Mouse (Mus musculus) 3134 (cell line): ENCODE measurements around the gene Gm609.
"Not testable (repeated sequence)": the region's sequence is repeated elsewhere in the genome, so short reads cannot be mapped to it uniquely, and the experiment has no call there.

ENCODE experiments used
- DNase-seq: peaks from one replicate; pipeline ENCODE4 v3.0.0-alpha.2; 2011; ENCODE audit warnings: low spot score; ENCODE audit not compliant: insufficient read length; ENCODE audit errors: extremely low read depth

Gm609 gene

DNA sequence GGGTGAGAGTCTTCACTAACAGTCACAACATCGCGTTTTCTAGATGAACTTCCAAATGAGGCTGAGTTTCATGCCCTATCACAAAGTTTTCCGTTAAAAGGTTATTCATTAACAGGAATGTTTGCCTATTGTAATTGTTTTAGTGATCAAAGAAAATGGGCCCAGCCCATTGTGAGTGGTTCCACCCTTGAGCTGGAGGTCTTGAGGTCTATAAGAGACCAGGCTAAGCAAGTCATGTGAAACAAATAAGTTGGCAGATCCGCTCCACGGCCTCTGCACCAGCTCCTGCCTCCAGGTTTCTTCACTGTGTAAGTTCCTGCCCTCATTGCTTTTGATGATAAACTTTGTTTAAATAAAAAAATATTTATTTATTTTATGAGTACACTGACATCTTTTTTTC is at the start of gene Gm609:
Gm609 (minus strand) TSS at position 43 of the 400 bp plus-strand sequence.
- DNase-seq = no peak

DNA sequence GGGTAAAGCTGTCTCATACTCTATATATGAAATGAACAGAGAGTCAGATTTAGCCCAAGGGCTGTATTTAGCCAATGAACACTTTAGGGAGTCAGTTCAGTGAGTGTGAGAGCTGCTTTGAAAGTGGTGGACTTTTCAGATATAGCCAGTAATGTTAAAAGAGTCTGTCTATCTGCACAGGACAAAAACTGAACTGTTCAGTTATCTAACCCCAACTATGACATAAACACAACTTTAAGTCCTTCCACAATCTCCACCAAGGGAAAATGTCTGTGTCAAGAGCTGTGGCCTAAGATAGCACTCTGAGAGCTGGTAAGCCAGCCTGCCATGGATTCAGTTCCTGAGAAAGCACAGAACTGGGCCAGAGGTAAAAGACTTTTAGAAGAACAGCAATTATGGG is 49.3 kb upstream of the Gm609 start:
- no peak for DNase-seq

DNA sequence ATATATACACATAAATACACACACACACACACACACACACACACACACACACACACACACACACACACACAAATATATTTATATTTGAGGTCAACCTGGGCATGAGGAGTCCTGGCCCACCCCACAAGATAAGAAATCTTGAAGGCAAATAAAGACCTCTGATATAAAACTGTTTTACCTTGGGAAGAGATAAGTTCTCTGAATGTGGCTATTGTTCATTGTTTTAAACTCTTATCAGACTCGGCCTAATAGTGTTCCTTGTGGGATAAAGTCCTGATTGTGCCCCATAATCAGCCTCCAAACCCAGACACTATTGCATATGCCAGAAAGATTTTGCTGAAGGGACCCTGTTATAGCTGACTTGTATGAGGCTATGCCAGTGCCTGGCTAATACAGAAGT is 45.6 kb upstream of the Gm609 start:
- not testable (repeated sequence) for DNase-seq

GRCm38 (mm10) chr16:45535009-45535408 is 42.2 kb upstream of the Gm609 start, which contains the start of gene Slc9c1:
Gene Slc9c1, plus strand, starts transcription at chr16:45535309.
- no peak for DNase-seq

DNA sequence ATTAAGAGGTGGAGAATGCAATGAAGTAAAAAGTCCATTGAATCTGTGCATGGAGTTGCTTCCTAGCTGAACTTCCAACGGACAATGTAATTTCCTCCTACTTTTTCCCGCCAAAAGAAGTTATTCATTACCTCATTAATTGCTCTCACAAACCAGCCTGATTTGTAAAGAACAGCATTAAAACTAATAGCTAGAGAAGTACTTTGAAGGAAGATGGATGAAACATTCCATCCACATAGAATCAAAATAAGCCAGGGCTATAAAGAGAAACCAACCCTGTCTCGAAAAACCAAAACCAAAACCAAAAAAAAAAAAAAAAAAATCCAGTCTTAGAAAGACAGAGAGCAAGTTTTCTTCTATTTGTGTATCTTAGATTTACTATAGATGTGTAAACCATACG is 39.2 kb upstream of the Gm609 start, which contains the start of gene Gm17783:
Gm17783 (minus strand) TSS at position 101 of the 400 bp plus-strand sequence.
- no peak for DNase-seq

DNA sequence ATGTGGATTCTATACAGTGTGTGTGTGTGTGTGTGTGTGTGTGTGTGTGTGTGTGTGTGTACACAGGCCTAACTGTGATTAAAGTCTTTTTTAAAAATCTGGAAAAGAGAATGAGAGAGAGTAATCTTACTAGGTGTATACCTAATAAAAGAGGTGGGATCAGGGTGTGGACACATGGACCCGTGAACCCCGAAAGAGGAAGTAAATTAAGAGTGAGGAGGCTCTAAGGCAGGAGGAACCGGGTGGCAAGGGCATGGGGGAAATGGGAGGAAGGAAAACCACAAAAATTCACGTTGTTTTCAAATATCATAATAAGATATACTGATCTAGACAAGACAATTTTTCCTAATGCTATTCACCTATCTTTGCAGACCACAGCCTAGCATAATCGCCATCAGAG is 32.8 kb upstream of the Gm609 start:
- no peak for DNase-seq

DNA sequence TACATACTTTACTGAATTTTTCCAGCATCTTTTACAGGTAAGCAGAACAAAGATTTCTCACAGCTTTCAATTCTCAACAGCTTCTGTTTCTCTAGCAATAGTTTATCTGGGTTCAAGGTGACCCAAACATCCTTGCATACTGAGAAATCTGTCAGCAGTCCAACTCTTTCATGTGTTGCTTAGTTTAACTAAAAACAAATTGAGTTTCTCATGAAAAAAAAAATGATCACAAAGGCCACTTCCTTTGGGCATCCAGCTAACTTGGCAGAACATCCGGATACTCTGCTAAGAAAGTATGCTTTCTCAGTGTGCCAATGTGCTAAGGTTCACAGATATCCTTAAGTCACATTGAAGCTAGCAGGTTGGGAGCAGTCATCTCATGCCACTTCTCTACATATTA is 2.6 kb upstream of the Gm609 start:
- no peak for DNase-seq

- DNase-seq = no peak
Measured at GRCm38 (mm10) chr16:45476991-45477390, 15.8 kb downstream of the Gm609 start.

DNA sequence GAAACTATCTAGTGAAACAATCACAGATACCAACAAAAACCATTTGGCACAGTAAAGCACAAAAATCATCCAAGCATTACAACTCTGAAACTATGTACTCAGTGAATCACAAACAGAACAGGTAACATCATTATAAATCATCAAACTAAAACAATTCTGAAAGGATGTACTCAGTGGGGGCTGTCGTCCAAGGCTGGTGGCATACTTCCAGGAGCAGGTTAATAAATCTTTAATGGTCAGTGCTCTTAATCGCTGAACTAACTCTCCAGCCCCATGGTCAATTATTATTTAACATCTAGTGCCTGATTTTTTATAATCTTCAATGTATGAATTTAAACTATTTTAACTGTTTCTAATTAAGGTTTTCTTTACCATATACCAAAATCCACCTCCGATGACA is 20.9 kb downstream of the Gm609 start:
- not testable (repeated sequence) for DNase-seq

DNA sequence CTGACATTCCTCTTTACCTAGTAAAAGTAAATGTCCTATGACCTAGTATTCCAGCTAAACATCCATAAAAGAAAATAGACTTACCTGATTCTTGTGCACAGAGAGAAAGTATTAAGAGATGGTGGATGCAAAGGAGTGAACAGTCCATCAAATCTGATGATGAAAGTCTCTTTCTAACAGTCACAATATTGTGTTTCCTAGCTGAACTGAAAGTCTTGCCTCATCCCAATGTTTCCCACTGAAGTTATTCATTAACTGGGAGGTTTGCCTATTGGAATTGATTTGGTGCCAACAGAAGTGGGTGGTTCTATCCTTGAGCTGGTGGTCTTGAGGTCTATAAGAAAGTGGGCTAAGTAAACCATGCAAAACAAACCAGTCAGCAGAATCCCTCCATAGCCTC is 38.0 kb downstream of the Gm609 start:
- DNase-seq = no peak

- DNase-seq = no peak
Measured at GRCm38 (mm10) chr16:45437230-45437739, 55.5 kb downstream of the Gm609 start.

GRCm38 (mm10) chr16:45435591-45435990 is 57.2 kb downstream of the Gm609 start:
- DNase-seq = no peak

DNA sequence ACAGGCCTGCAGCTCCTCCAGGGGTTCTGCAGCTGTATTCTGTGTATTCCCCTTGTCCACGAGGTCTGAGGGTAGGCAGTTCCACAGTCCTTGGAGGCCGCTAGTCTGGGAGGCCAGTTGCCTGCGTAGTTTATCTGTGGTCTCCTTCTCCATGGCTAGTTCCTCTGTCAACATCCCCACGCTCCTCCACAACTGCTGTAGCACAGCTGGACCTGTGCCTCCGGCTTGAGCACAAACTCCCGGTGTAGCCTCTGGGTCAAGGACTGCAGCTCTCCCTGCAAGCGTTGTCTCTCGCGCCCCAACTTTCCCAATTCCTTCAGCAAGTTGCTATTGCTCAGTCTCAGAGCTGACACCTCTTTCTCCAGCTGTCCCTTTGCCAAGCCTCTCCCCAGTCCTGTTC is 65.1 kb downstream of the Gm609 start:
- DNase-seq = no peak

DNA sequence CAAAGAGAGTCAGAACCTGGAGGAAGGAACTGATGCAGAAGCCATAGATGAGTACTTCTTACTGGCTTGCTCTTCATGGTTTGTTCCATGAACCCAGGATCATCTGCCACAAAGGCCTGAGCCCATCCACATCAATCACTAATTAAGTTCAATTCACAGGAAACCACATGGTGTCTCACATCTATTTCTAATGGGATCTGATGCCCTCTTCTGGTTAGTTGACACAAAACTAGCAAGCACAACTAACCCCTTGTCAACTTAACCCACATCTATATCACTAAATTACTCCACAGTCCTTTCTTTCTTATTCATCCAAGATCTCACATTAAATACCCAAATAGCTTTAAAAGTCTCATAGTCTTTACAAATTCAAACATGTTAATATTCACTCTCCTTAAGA is 79.3 kb downstream of the Gm609 start:
- DNase-seq = no peak

GRCm38 (mm10) chr16:45409064-45409446 is 83.7 kb downstream of the Gm609 start:
- DNase-seq = not testable (repeated sequence)

DNA sequence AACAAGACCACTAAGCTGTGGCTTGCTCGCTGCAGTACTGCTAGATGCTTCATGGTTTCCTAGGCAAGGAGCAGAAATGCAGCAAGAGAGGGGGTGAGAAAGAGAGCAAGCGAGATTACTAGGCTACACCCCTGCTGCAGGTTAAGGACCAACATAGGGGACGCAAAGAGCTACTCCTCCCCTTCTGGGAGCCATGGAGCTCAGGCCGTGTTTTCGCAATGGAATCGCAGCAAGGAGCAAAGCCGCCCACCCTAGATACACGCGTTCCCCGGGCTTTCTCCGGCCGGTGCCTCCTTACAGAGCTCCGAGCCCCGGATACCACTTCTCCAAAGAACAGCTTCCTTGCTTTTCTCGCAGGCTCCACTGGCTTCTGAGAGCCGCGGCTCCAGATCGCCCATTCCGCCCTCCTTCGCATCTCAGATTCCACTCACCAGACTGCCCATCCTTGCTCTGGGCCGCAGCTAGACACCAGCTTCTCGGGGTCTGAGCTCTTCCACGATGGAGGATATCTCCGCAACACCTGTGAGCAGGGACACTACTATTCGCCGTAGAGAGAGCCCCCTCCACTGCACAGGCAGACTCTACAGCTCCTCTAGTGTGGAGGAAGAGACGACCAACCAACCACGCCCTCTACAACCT is 84.2 kb downstream of the Gm609 start, which contains the start of gene Cd200:
Cd200 (minus strand) TSS at position 629 of the 639 bp plus-strand sequence.
- DNase-seq = no peak

DNA sequence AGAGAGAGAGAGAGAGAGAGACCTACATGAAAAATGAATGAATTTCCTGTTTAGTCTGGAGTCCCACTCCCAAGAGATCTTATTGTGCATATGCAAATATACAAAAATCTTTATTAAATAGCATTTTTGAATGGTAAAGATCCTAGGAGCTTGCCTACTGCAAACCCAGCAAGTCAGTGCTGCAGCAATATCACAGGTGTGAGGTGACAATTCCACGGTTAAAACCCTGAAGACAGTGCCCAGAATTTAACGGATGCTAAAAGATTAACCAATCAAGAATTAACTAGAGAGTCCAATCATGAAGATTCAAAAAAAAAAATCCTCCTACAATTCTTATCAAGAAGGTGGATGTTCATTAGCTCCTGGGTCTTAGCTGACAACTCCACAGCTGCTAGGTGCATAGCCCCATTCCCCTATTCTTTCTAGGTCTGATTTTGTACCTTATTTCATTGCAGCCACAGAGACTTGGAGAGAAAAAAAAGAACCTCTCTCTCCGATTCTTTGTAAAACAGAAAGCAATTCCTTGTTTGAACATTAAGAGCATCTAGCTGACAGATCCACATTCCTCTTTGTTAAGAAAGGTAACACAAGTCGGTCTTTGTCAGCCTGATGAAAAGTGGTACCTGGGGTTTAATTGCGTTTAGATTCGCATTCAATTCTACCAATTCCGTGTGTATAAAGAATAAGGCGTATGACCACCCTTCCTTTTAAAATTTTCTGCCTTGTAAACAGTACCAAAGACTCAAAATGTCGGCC is 84.9 kb downstream of the Gm609 start:
- no peak for DNase-seq

DNA sequence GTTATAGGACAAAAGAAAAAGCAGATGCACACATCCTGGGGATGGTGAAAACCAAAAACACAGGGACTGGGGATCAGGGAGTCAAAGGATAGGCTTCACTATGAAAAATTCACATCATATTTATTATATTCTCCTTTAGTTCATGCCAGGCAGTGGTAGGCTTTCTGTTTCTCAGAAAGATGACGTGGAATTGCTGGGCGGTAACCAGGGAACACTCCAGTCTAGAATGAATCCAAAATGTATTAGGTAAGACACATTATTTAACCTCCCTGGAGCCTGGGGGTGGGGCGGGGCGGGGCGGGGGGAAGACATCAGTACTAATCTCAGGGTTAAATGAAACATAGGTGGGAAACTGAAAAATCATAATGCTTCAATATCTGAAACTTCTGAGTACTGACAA is 85.7 kb downstream of the Gm609 start:
- DNase-seq = no peak

DNA sequence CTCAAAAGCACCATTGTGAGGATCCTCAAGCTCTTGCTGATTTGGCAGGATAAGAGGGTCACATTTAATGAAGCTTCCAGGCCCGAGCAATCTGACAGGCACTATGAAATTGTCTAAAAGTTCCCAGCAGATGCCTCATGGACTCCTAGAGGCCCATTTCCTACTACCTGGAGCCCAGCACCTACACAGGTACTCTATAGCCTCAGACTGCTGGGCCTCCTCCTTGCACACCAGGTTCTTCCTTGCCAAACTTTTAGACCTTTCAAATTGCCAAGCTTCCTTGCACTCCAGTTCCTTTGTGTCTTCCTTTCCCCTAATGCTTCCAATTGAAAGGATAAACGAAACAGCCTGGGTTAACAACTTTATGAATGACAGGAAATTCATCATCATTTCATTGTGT is 89.8 kb downstream of the Gm609 start:
- no peak for DNase-seq

GRCm38 (mm10) chr16:45402036-45402435 is 90.7 kb downstream of the Gm609 start:
- no peak for DNase-seq

DNA sequence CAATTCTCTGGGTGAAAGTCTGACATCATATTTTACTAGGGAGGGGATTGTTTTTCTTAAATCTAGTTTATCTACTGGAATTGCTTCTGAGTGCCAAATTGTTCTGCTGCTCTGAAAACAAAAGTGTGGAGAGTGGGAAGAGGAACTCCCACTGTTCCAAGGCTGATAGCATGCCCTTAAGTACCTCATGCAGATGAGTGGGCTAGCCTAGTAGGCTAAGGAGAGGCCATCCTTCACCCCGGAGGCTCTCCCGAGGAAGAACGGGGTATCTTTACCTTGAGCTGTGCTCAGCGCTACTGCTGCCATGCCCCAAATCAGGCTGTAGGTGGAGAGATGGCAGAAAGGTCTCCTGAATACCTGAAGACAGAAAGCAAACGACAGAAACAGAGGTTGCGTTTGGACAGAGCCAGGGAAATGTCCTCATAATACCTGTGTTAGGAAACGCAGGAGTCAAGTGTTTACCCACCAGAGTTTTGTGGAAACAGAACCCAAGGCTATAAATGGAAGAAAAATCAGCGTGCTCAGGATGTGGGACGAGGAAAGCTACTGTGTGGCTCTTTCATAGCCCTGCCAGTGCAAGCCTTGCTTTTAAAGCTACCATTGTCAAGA is 92.7 kb downstream of the Gm609 start:
- DNase-seq = no peak

DNA sequence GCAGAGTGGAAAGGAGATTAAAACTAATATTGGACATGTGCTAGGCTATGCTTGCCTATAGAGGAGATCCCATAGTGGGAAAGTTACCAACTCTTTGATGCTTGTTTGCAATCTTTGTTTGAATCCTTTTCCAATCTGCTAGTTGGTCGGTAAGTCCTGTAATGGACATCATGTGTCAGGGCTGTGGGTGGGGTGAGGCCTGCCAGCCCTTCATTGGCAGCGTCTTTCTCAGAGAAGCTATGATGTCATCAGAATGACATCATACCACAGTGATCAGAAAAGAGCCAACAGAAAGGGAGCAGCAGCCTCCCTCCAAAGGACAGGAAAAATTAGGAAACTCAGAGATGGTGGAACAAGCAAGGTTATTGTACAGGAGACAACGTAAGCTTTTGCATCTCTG is 93.4 kb downstream of the Gm609 start:
- DNase-seq = no peak
